Mouse (Mus musculus) CH12.LX (cell line): ENCODE measurements around the gene Serinc4. TPM values are rescaled to one million over a fixed set of nuclear protein-coding genes. Genes with fewer than 3 reads are reported as not detected.
"Not testable (repeated sequence)": the region's sequence is repeated elsewhere in the genome, so short reads cannot be mapped to it uniquely, and the experiment has no call there.

Experiments used
- DNase-seq: peaks from one replicate; pipeline ENCODE4 v3.0.0-alpha.2; 2013; ENCODE audit errors: extremely low read depth
- H3K27ac ChIP-seq: 2 replicates; pipeline ENCODE4 v1.5.1; 2012; ENCODE audit warnings: low read depth, mild to moderate bottlenecking, control low read depth, moderate library complexity; ENCODE audit not compliant: insufficient read depth
- H3K27me3 ChIP-seq: replicated peaks from 2 replicates; pipeline ENCODE3; 2012; ENCODE audit warnings: inconsistent platforms
- H3K36me3 ChIP-seq, 2 experiments: replicated peaks in 1 of 2; 2 replicates each; pipeline versions ENCODE3 to v1.6.1; 2012; ENCODE audit warnings: inconsistent platforms in 1 of 2, low read length in 1 of 2, mild to moderate bottlenecking in 1 of 2, mixed read lengths in 1 of 2, moderate library complexity in 1 of 2; ENCODE audit not compliant: control insufficient read depth in 1 of 2, insufficient read depth in 1 of 2
- H3K4me1 ChIP-seq, 2 experiments: 2 replicates each; pipeline ENCODE4 v1.6.1; 2012; ENCODE audit warnings: inconsistent platforms in 1 of 2, moderate library complexity in 1 of 2; ENCODE audit not compliant: insufficient read depth in 2 of 2, control insufficient read depth in 1 of 2
- H3K4me2 ChIP-seq: 2 replicates; pipeline ENCODE4 v1.6.1; 2012; ENCODE audit warnings: low read depth, mild to moderate bottlenecking, control low read depth; ENCODE audit not compliant: poor library complexity, insufficient read depth, severe bottlenecking
- H3K4me3 ChIP-seq, 3 experiments: fragments of 150-350 bp in 1 of 3; sonication (generic) in 1 of 3; replicated peaks in 1 of 3; 2 replicates each; pipeline versions ENCODE3 to v1.5.1; 2011 to 2012; ENCODE audit warnings: low read depth in 2 of 3, low read length in 2 of 3, mild to moderate bottlenecking in 2 of 3, moderate library complexity in 2 of 3, control low read depth in 1 of 3, improper control_type of control experiment in 1 of 3, inconsistent platforms in 1 of 3, mixed read lengths in 1 of 3; ENCODE audit not compliant: poor library complexity in 1 of 3
- H3K79me2 ChIP-seq: replicated peaks from 2 replicates; pipeline ENCODE4 v1.6.1; 2012; ENCODE audit warnings: mild to moderate bottlenecking, moderate library complexity; ENCODE audit not compliant: control insufficient read depth, poor library complexity, insufficient read depth, severe bottlenecking; ENCODE audit errors: extremely low read depth
- H3K9ac ChIP-seq: 2 replicates; pipeline ENCODE4 v1.6.1; 2012; ENCODE audit warnings: low read depth, mild to moderate bottlenecking, control low read depth, moderate library complexity; ENCODE audit not compliant: insufficient read depth
- H3K9me3 ChIP-seq: replicated peaks from 2 replicates; pipeline ENCODE3; 2012; ENCODE audit warnings: low read length, inconsistent platforms, mixed read lengths
- BHLHE40 ChIP-seq: IDR thresholded peaks from 2 replicates; pipeline ENCODE4 v1.6.1; 2011; ENCODE audit warnings: mild to moderate bottlenecking, low read depth, low read length, improper control_type of control experiment
- CHD1 ChIP-seq: IDR thresholded peaks from 2 replicates; pipeline ENCODE4 v1.6.1; 2012; ENCODE audit warnings: low read depth, low read length, improper control_type of control experiment, inconsistent platforms
- CHD2 ChIP-seq: IDR thresholded peaks from 2 replicates; pipeline ENCODE4 v1.6.1; 2011; ENCODE audit warnings: low read length, improper control_type of control experiment
- E2F4 ChIP-seq: IDR thresholded peaks from 2 replicates; pipeline ENCODE4 v1.6.1; 2011; ENCODE audit warnings: low read depth, low read length, improper control_type of control experiment; ENCODE audit not compliant: insufficient replicate concordance
- ELF1 ChIP-seq: IDR thresholded peaks from 2 replicates; pipeline ENCODE4 v1.6.1; 2014; ENCODE audit warnings: low read depth, mild to moderate bottlenecking, inconsistent platforms, low read length, improper control_type of control experiment
- GABPA ChIP-seq: IDR thresholded peaks from 2 replicates; pipeline ENCODE4 v1.6.1; 2012; ENCODE audit warnings: low read depth, low read length, improper control_type of control experiment, inconsistent platforms; ENCODE audit not compliant: insufficient replicate concordance
- JUND ChIP-seq: conservative IDR thresholded peaks from 2 replicates; pipeline ENCODE4 v1.6.1; 2011; ENCODE audit warnings: low read depth, low read length, improper control_type of control experiment
- POLR2AphosphoS2 ChIP-seq: IDR thresholded peaks from 2 replicates; pipeline ENCODE4 v1.6.1; 2011; ENCODE audit warnings: low read depth, low read length, improper control_type of control experiment
- SMC3 ChIP-seq: IDR thresholded peaks from 2 replicates; pipeline ENCODE4 v1.6.1; 2011; ENCODE audit warnings: low read depth, low read length, improper control_type of control experiment
- TBP ChIP-seq: conservative IDR thresholded peaks from 2 replicates; pipeline ENCODE4 v1.6.1; 2011; ENCODE audit warnings: low read depth, low read length, improper control_type of control experiment
- UBTF ChIP-seq: IDR thresholded peaks from 2 replicates; pipeline ENCODE4 v1.6.1; 2012; ENCODE audit warnings: low read depth, mild to moderate bottlenecking, inconsistent platforms, low read length, improper control_type of control experiment, moderate library complexity
- ZKSCAN1 ChIP-seq: IDR thresholded peaks from 2 replicates; pipeline ENCODE4 v1.6.1; 2012; ENCODE audit warnings: low read depth, inconsistent platforms, low read length, improper control_type of control experiment, borderline replicate concordance
- dilution Hi-C: fragments of 300-500 bp; cut with MboI; formaldehyde crosslinking; loops from 2 replicates; pipeline ENCODE4 v1.14.3; 2020; ENCODE audit warnings: low sequenced_read_pairs; ENCODE audit not compliant: extremely low pct_unique_long_range_greater_than_20kb, extremely low pct_ligation_motif_present
- in situ Hi-C: fragments of 300-500 bp; cut with MboI; formaldehyde crosslinking; loops from 3 replicates; pipeline ENCODE4 v1.14.3; 2019; ENCODE audit warnings: low sequenced_read_pairs, low pct_ligation_motif_present, low pct_unique_long_range_greater_than_20kb, mixed read lengths
- polyA plus RNA-seq: library from polyadenylated mRNA; unstranded; fragments of >175 nt; gene quantifications from 2 replicates; pipeline ENCODE4 v1.2.1, GENCODE M21; 2012; ENCODE audit warnings: low read depth; ENCODE audit not compliant: insufficient read length
- total RNA-seq, 2 experiments: library from RNA; depleted of rRNA; stranded (reverse); fragments of 300-350 nt in 1 of 2; fragments of >200 nt in 1 of 2; gene quantifications; 2 replicates each; pipeline ENCODE4 v1.2.3; 2012 to 2014

The Serinc4 gene
- total and polyA plus RNA-seq, 3 experiments = 0.17 to 0.89 (median 0.29) TPM

- H3K9me3 ChIP-seq, dilution Hi-C loops, H3K27ac ChIP-seq, H3K9ac ChIP-seq, H3K4me2 ChIP-seq, DNase-seq, H3K27me3 ChIP-seq, H3K36me3 ChIP-seq, H3K4me3 ChIP-seq, H3K4me1 ChIP-seq, in situ Hi-C loops, H3K79me2 ChIP-seq: not testable (repeated sequence)
These were observed 27.8 kb upstream of the Serinc4 start for GRCm38 (mm10) chr2:121484403-121484802.

- dilution Hi-C loops = no loop called here
These were observed 27.0 kb upstream of the Serinc4 start for GRCm38 (mm10) chr2:121483576-121483975.

GRCm38 (mm10) chr2:121480916-121481315, 24.3 kb upstream of the Serinc4 start:
- in situ Hi-C loops, H3K4me2 ChIP-seq, dilution Hi-C loops: not testable (repeated sequence)

More at GRCm38 (mm10) chr2:121483576-121483975, 27.0 kb upstream of the Serinc4 start:
- H3K9me3 ChIP-seq = no peaks in the 10 kb centered on the region
- no peak for TF ChIP-seq BHLHE40
- TF ChIP-seq E2F4 = no peak
- TF ChIP-seq SMC3 = no peak
- no peak for TF ChIP-seq POLR2AphosphoS2
- no peak for TF ChIP-seq ELF1
- no peak for TF ChIP-seq CHD2
- TF ChIP-seq JUND = no peak
- TF ChIP-seq ZKSCAN1 = no peak
- no peak for TF ChIP-seq UBTF
- TF ChIP-seq TBP = no peak
- no peak for TF ChIP-seq GABPA
- no peak for TF ChIP-seq CHD1
- in situ Hi-C loops = no loop called here
- H3K27ac ChIP-seq = no peak overlapping the region
- H3K27me3 ChIP-seq = peaks cover 7% of the 10 kb centered on the region
- no peak for DNase-seq
- no peak overlapping the region for H3K4me2 ChIP-seq
- H3K4me1 ChIP-seq = no peaks in the 10 kb centered on the region
- no peak overlapping the region for H3K9ac ChIP-seq
- no peak overlapping the region for H3K4me3 ChIP-seq
- H3K79me2 ChIP-seq = no peaks in the 10 kb centered on the region
- no peaks in the 10 kb centered on the region for H3K36me3 ChIP-seq

More at GRCm38 (mm10) chr2:121480916-121481315, 24.3 kb upstream of the Serinc4 start:
- not testable (repeated sequence) for DNase-seq, H3K79me2 ChIP-seq, H3K4me3 ChIP-seq, H3K9me3 ChIP-seq, H3K9ac ChIP-seq, H3K4me1 ChIP-seq, H3K27me3 ChIP-seq, H3K36me3 ChIP-seq, H3K27ac ChIP-seq
